Mouse (Mus musculus): Measurements from ENCODE around the gene Trim25.

Trim25 gene

GRCm38 (mm10) chr11:89002621-89003020, 3.4 kb downstream of the Trim25 start:
- Histone ChIP-seq H3K36me3 (ENCODE audit: control insufficient read depth, insufficient read depth, low read length, poor library complexity, severe bottlenecking) (peaks cover 2% of the 10 kb centered on the region), H3K27me3 (ENCODE audit: control insufficient read depth, insufficient read depth, low read length, poor library complexity, severe bottlenecking) (no peaks in the 10 kb centered on the region)
- DNase-seq (ENCODE audit: low read depth, low spot score), result no peak

GRCm38 (mm10) chr11:89003078-89003477, 3.9 kb downstream of the Trim25 start:
- H3K27me3 ChIP-seq (ENCODE audit: control insufficient read depth, insufficient read depth, low read length, poor library complexity, severe bottlenecking), result no peaks in the 10 kb centered on the region
- DNase-seq (ENCODE audit: low read depth, low spot score), result no peak
- peaks cover 2% of the 10 kb centered on the region for H3K36me3 ChIP-seq (ENCODE audit: control insufficient read depth, insufficient read depth, low read length, poor library complexity, severe bottlenecking)

- no peak for DNase-seq (ENCODE audit: low read depth, low spot score)
- Histone ChIP-seq H3K27me3 (ENCODE audit: control insufficient read depth, insufficient read depth, low read length, poor library complexity, severe bottlenecking) (no peaks in the 10 kb centered on the region), H3K36me3 (ENCODE audit: control insufficient read depth, insufficient read depth, low read length, poor library complexity, severe bottlenecking) (peaks cover 4% of the 10 kb centered on the region)
Measured at GRCm38 (mm10) chr11:89003726-89004125, 4.5 kb downstream of the Trim25 start.

DNA sequence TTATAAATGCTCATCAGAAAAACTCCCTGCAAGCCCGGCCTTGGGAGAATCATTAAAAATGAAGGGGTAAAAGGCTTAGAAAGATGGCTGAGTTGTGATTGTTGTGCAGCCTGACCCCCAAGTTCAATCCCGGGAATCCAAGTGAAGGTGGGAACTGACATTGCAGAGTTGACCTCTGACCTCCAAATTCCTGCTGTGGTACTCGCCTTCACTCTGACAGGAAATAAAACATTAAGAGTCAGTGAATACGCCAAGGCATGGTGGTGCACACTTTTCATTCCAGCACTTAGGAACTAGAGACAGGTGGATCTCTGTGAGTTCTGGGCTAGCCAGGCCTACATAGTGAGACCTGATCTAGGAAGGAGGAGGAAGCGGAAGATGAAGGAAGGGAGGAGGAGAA, 6.3 kb downstream of the Trim25 start:
- DNase-seq (ENCODE audit: low read depth, low spot score), result no peak
- H3K27me3 ChIP-seq (ENCODE audit: control insufficient read depth, insufficient read depth, low read length, poor library complexity, severe bottlenecking), result no peaks in the 10 kb centered on the region
- H3K36me3 ChIP-seq (ENCODE audit: control insufficient read depth, insufficient read depth, low read length, poor library complexity, severe bottlenecking), result peaks cover 5% of the 10 kb centered on the region

- peaks cover 10% of the 10 kb centered on the region for H3K36me3 ChIP-seq (ENCODE audit: control insufficient read depth, insufficient read depth, low read length, poor library complexity, severe bottlenecking)
- DNase-seq (ENCODE audit: low read depth, low spot score), result no peak
- H3K27me3 ChIP-seq (ENCODE audit: control insufficient read depth, insufficient read depth, low read length, poor library complexity, severe bottlenecking), result no peaks in the 10 kb centered on the region
Measured at GRCm38 (mm10) chr11:89006404-89006803, 7.2 kb downstream of the Trim25 start.

- Histone ChIP-seq H3K27me3 (ENCODE audit: control insufficient read depth, insufficient read depth, low read length, poor library complexity, severe bottlenecking) (no peaks in the 10 kb centered on the region), H3K36me3 (ENCODE audit: control insufficient read depth, insufficient read depth, low read length, poor library complexity, severe bottlenecking) (peaks cover 13% of the 10 kb centered on the region)
- DNase-seq (ENCODE audit: low read depth, low spot score), result no peak
Measured at GRCm38 (mm10) chr11:89007582-89007981, 8.4 kb downstream of the Trim25 start.

GRCm38 (mm10) chr11:89009066-89009465, 9.9 kb downstream of the Trim25 start:
- Histone ChIP-seq H3K27me3 (ENCODE audit: control insufficient read depth, insufficient read depth, low read length, poor library complexity, severe bottlenecking) (no peaks in the 10 kb centered on the region), H3K36me3 (ENCODE audit: control insufficient read depth, insufficient read depth, low read length, poor library complexity, severe bottlenecking) (peaks cover 14% of the 10 kb centered on the region)
- no peak for DNase-seq (ENCODE audit: low read depth, low spot score)

DNA sequence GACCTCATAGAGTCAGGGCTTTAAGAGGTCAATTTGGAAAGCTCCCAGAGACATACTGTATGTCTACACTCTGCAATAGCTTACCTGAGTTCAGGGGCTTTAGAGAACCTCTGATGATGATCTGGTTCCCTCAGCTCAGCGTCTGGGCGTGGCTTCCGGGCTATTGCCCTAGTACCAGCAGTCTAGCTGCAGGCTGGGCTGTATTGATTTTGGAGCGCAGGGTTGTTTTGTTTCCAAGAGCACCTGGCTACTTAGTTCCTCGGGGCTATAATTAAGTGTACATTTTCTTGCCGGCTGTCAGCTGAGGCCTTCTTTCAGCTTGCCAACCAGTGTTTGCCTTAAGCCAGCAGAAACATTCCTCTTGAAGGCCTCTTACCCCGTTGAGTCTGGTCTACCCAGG, 10.3 kb downstream of the Trim25 start:
- no peak for DNase-seq (ENCODE audit: low read depth, low spot score)
- peaks cover 17% of the 10 kb centered on the region for H3K36me3 ChIP-seq (ENCODE audit: control insufficient read depth, insufficient read depth, low read length, poor library complexity, severe bottlenecking)
- H3K27me3 ChIP-seq (ENCODE audit: control insufficient read depth, insufficient read depth, low read length, poor library complexity, severe bottlenecking), result no peaks in the 10 kb centered on the region

DNA sequence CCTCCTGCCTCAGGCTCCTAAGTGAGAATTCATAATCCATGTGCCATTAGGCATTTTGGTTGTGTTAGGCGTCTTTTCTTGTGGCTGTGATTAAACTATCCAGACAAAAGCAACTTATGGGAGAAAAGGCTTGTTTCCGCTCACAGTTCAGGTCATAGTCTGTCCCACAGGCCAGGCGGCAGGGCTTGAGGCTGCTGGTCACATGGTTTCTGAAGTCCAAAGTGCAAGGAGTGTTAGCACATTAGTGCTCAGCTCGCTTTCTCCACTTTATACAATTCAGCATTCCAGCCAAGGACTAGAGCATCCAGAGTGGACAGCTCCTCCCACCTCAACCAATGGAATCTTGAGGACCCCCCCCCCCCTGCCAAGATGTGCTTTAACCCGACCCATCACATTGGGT, 13.1 kb downstream of the Trim25 start:
- no peak for DNase-seq (ENCODE audit: low read depth, low spot score)
- Histone ChIP-seq H3K36me3 (ENCODE audit: control insufficient read depth, insufficient read depth, low read length, poor library complexity, severe bottlenecking) (peaks cover 29% of the 10 kb centered on the region), H3K27me3 (ENCODE audit: control insufficient read depth, insufficient read depth, low read length, poor library complexity, severe bottlenecking) (no peaks in the 10 kb centered on the region)

DNA sequence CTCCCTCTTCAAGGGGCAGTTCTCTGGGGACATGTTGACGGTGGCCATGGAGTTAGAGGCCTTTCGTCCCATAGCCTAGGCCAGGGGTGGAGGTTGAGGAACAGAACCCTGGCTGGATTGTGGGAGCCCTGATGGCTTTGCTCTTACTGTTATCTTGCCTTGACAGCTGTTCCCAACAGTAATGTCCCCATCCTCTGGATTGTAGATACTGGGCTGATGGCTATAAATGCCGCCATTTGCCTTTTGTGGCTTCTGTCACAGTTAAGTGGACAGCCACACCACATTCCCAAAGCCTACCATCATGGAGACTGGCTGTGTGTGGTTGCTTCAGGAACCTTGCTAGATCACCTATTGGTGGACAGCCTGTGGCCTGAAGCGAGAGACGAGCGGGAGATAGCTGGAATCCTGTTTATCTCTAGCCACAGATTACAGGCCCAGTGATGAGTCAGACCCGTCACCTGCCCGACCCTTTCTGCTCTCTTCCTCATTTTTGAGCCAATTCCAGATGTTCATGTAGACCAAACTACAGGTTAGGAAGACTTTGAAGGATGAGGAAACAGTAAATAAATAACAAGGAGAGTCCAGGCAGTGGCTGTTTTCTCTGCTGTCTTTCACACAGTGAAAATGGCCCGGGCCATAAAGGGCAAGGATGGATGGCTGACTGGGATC, 18.5 kb downstream of the Trim25 start:
- Histone ChIP-seq H3K27me3 (ENCODE audit: control insufficient read depth, insufficient read depth, low read length, poor library complexity, severe bottlenecking) (no peaks in the 10 kb centered on the region), H3K36me3 (ENCODE audit: control insufficient read depth, insufficient read depth, low read length, poor library complexity, severe bottlenecking) (peaks cover 24% of the 10 kb centered on the region)
- no peak for DNase-seq (ENCODE audit: low read depth, low spot score)

DNA sequence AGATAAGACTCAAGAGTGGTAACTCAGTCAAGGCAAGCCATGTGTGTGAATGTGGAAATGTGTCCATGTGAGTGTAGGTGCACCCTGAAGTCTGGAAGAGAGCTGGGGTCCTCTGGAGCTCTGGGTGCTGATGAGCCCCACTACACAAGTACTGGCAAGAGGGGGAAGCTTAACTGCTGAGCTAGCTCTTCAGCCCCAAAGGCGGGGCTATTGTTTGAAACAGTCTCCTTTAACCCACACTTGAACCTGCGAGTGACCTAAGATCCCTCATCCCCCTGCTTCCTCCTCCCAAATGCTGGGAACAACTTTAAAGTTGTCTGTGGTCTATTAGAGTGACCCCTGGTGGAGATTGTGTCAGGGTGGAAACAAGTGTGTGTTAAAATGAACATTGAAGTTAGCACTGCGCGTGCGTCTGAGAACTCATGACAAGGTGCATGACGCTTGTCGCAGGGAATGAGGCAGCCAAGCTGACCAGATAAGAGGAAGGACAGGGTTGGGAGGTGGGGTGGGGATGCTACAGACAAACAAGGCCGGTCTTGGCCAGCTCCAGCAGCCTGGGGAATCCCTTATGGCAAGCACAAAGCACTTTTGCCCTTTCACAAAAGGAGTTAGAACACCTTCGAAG, 21.6 kb downstream of the Trim25 start:
- DNase-seq (ENCODE audit: low read depth, low spot score), result peak; percentile 36
- H3K36me3 ChIP-seq (ENCODE audit: control insufficient read depth, insufficient read depth, low read length, poor library complexity, severe bottlenecking), result peaks cover 13% of the 10 kb centered on the region
- H3K27me3 ChIP-seq (ENCODE audit: control insufficient read depth, insufficient read depth, low read length, poor library complexity, severe bottlenecking), result no peaks in the 10 kb centered on the region

DNA sequence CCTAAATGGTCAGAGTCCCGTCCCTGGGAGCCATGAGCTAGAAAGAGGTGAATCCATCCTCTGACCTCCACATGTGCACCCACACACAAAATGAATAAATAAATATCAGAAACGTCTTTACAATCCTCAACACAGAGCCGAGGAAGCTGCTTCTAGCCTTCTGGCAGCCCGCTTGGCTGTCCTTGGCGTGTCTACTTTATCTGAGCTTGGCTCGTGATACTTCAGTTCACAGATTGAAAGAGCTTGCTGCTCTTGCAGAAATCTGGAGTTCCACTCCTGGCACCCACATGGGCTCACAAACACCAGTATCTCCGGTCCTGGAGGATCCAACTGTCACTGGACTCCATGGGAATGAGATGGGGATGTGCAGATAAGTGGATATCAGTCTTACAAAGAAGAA, 22.5 kb downstream of the Trim25 start:
- Histone ChIP-seq H3K27me3 (ENCODE audit: control insufficient read depth, insufficient read depth, low read length, poor library complexity, severe bottlenecking) (no peaks in the 10 kb centered on the region), H3K36me3 (ENCODE audit: control insufficient read depth, insufficient read depth, low read length, poor library complexity, severe bottlenecking) (peaks cover 7% of the 10 kb centered on the region)
- no peak for DNase-seq (ENCODE audit: low read depth, low spot score)

DNA sequence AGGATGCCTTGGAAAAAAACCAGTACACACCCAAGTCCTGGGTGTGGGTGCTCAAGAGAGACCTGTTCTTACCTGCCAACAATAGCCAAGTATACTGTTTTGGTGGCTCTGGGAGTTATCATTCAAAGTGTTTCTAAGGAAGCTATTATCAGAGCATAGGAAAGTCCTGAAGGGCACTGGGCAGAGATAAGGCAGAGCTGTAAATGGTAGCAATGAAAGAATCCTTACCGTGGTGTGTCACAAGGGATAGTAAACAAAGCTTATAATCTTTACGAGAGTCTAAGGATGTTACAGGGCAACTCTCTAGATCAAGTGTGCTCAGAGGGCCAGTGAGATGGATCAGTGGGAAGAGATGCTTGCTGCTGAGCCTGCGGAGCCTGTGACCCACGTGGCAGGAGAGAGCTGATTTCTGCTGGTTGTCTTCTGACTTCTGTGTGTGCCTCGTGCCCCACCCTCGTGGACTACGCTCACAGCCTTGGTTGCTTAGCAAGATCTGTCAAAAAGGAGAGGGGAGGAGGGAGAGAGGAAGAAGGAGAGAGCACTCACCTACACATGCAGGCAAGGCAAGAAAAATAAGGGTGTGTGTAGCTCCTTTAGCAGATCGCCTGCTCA, 23.1 kb downstream of the Trim25 start:
- Histone ChIP-seq H3K27me3 (ENCODE audit: control insufficient read depth, insufficient read depth, low read length, poor library complexity, severe bottlenecking) (no peaks in the 10 kb centered on the region), H3K36me3 (ENCODE audit: control insufficient read depth, insufficient read depth, low read length, poor library complexity, severe bottlenecking) (peaks cover 6% of the 10 kb centered on the region)
- no peak for DNase-seq (ENCODE audit: low read depth, low spot score)

GRCm38 (mm10) chr11:89023477-89023876, 24.3 kb downstream of the Trim25 start:
- H3K36me3 ChIP-seq (ENCODE audit: control insufficient read depth, insufficient read depth, low read length, poor library complexity, severe bottlenecking), result peaks cover 6% of the 10 kb centered on the region
- DNase-seq (ENCODE audit: low read depth, low spot score), result no peak

DNA sequence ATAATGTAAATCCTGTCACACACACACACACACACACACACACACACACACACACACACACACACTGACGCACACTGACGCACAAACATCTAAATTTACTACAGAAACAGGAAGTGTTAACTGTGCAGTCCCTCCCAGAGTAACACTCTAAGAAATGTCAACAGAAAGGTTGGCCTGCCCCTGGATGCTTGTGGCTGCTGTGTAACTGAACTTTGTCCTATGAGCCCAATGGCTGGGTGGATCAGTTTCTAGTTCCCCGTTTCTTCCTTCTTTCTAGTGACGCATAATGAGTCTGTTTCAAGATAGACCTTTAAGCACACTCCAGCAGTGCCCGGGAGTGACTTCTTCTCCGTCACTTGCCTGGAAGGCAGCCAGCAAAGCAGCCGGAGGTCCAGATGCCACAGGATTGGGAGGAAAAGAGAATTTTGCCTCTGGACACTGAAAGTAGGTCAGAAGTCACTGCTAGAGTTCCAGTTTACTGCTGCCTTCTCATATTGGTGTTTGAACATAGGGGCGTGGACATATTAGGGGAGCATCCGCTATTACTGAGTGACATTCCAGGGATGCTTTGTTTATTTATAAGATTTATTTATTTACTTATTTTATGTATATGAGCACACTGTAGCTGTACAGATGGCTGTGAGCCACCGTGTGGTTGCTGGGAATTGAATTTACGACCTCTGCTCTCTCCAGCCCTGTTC, 25.2 kb downstream of the Trim25 start:
- peak; percentile 94 for DNase-seq (ENCODE audit: low read depth, low spot score)
- H3K27me3 ChIP-seq (ENCODE audit: control insufficient read depth, insufficient read depth, low read length, poor library complexity, severe bottlenecking), result no peaks in the 10 kb centered on the region
- H3K36me3 ChIP-seq (ENCODE audit: control insufficient read depth, insufficient read depth, low read length, poor library complexity, severe bottlenecking), result peaks cover 6% of the 10 kb centered on the region; the same call in 1 of the 2 replicates

More at GRCm38 (mm10) chr11:89023477-89023876, 24.3 kb downstream of the Trim25 start:
- no peaks in the 10 kb centered on the region for H3K27me3 ChIP-seq (ENCODE audit: control insufficient read depth, insufficient read depth, low read length, poor library complexity, severe bottlenecking)
